Mouse (Mus musculus) liver, embryonic 11.5 days (tissue): ENCODE results near the gene Atg4a-ps. TPM values are rescaled to one million over a fixed set of nuclear protein-coding genes. Genes with fewer than 3 reads are reported as not detected.

Experiments
- ATAC-seq: fragments of 200-750 bp; cut with Nextera tagmentation; replicated peaks from 2 replicates; pipeline ENCODE4 v1.8.0; 2017; ENCODE audit warnings: moderate number of reproducible peaks, mild to moderate bottlenecking, moderate TSS enrichment, moderate library complexity; ENCODE audit not compliant: low FRiP score
- DNase-seq: peaks from one replicate; pipeline ENCODE4 v3.0.0-alpha.2; 2017; ENCODE audit warnings: low spot score
- H3K27ac ChIP-seq: fragments of 300-500 bp; sonication (generic); 2 replicates; pipeline ENCODE4 v1.5.1; 2014; ENCODE audit warnings: mild to moderate bottlenecking, low read depth, low read length, control low read depth
- H3K27me3 ChIP-seq: fragments of 300-500 bp; sonication (generic); replicated peaks from 2 replicates; pipeline ENCODE4 v1.6.1; 2014; ENCODE audit warnings: low read length, mixed read lengths; ENCODE audit not compliant: control insufficient read depth, insufficient read depth
- H3K36me3 ChIP-seq: fragments of 300-500 bp; sonication (generic); 2 replicates; pipeline ENCODE4 v1.6.1; 2014; ENCODE audit warnings: mild to moderate bottlenecking, low read length, moderate library complexity, mixed read lengths; ENCODE audit not compliant: control insufficient read depth, insufficient read depth
- H3K4me1 ChIP-seq: fragments of 300-500 bp; sonication (generic); replicated peaks from 2 replicates; pipeline ENCODE4 v1.6.1; 2014; ENCODE audit warnings: low read length, mixed read lengths; ENCODE audit not compliant: control insufficient read depth, insufficient read depth
- H3K4me2 ChIP-seq: fragments of 300-500 bp; sonication (generic); 2 replicates; pipeline ENCODE4 v1.6.1; 2014; ENCODE audit warnings: mild to moderate bottlenecking, control low read depth, moderate library complexity
- H3K4me3 ChIP-seq: fragments of 300-500 bp; sonication (generic); 2 replicates; pipeline ENCODE4 v1.5.1; 2014; ENCODE audit warnings: low read depth, low read length, control low read depth
- H3K9ac ChIP-seq: fragments of 300-500 bp; sonication (generic); 2 replicates; pipeline ENCODE4 v1.6.1; 2014; ENCODE audit warnings: low read depth, low read length, control low read depth
- H3K9me3 ChIP-seq: fragments of 300-500 bp; sonication (generic); 2 replicates; pipeline ENCODE4 v1.6.1; 2016; ENCODE audit warnings: low read length, inconsistent platforms, mixed read lengths; ENCODE audit not compliant: control insufficient read depth
- WGBS: fragments of 180-500 bp; shearing (Covaris S2); extraction: QIAGEN DNeasy Blood & Tissue Kit; methylation state at CpG from one replicate; pipeline ENCODE4 v1.1.7; 2014; 5-methylcytosine and 5-hydroxymethylcytosine counted together
- microRNA-seq: library from miRNA; unstranded; fragments of <30 nt; microRNA quantifications from one replicate; pipeline ENCODE4, GENCODE M21; 2017; ENCODE audit warnings: borderline number of aligned reads
- polyA plus RNA-seq: library from polyadenylated mRNA; unstranded; fragments of >200 nt; fragmentation: Nextera tagmentation; extraction: Ambion mirVana; gene quantifications from 2 replicates; pipeline ENCODE4 v1.2.1, GENCODE M21; 2014

The Atg4a-ps gene
- polyA plus RNA-seq, 1 experiment from 2014 or later, result 0.08 TPM

DNA sequence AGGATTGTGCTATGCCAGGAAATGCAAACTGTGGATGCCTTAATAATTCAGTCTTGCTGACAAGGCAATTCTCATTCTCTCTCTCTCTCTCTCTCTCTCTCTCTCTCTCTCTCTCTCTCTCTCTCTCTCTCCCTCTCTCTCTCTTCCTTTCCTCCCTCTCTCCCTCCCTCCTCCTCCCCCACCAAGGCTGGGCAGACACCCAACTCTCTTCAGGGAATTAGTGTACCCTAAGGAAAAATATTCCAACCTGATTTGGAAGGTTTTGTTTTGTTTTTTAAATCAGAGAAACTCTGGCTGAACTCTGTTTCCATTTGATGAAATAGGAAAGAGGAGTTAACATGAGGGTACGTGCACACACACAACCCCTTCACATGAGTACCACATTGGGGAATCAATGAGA, 44.3 kb downstream of the Atg4a-ps start:
- no peaks in the 10 kb centered on the region for H3K4me1 ChIP-seq
- no peak for ATAC-seq
- no peaks in the 10 kb centered on the region for H3K36me3 ChIP-seq
- no peak overlapping the region for H3K27ac ChIP-seq
- 88% methylated on average over 1 of the region's 1 CpGs for WGBS
- H3K9me3 ChIP-seq, result no peaks in the 10 kb centered on the region
- H3K4me2 ChIP-seq, result no peak overlapping the region
- DNase-seq, result no peak
- no peak overlapping the region for H3K9ac ChIP-seq
- H3K4me3 ChIP-seq, result no peak overlapping the region
- H3K27me3 ChIP-seq, result no peaks in the 10 kb centered on the region

DNA sequence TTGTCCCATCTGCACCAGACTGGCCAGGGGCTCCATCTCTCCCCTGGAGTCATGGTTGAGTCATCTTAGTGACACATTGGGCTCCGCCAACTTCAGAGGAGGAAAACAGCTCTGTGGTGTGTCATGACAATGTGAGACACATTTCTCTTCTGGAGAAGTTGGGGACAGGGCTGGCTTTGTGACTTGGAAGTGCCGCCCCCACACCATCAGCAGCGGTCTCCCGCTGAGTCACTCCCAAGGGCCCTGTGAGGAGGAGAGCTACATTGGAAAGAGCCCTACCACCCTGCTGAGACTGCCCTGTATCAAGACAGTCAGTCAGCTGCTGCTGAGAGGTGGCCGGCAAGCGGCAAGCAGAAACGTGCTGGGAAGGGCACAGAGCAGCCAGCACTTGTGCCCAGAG, 44.9 kb downstream of the Atg4a-ps start:
- H3K27ac ChIP-seq, result no peak overlapping the region
- WGBS, result 53% methylated on average over 7 of the region's 7 CpGs
- ATAC-seq, result no peak

DNA sequence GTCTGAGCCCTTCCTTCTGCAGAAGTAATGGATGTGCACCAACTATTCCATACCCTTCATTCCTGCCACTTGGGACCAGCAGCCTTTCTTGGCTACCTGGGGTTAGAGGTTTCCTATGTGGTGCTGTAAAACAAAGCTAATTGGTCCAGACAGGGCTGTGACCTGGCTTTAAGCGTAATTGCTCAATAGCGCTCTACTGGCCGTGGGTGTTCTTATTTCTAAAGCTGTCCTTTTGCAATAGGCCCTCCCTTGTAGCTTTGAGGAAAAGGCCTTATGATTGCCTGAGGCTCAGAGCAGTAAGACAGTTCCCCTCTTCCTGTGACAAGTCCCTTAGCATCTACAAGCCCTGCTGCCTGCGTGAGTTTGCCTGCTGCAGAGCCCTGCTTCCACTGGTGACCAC, 48.3 kb downstream of the Atg4a-ps start:
- Histone ChIP-seq H3K27ac (no peak overlapping the region), H3K4me2 (no peak overlapping the region), H3K36me3 (no peaks in the 10 kb centered on the region), H3K4me3 (no peak overlapping the region), H3K9me3 (no peaks in the 10 kb centered on the region), H3K9ac (no peak overlapping the region), H3K4me1 (no peaks in the 10 kb centered on the region), H3K27me3 (no peaks in the 10 kb centered on the region)
- ATAC-seq (no peak), DNase-seq (no peak)
- WGBS, result 78% methylated on average over 4 of the region's 4 CpGs

More for the DNA sequence above, 44.9 kb downstream of the Atg4a-ps start:
- H3K4me3 ChIP-seq, result no peak overlapping the region
- H3K9ac ChIP-seq, result no peak overlapping the region
- no peaks in the 10 kb centered on the region for H3K4me1 ChIP-seq
- no peak for DNase-seq
- H3K27me3 ChIP-seq, result no peaks in the 10 kb centered on the region
- H3K9me3 ChIP-seq, result no peaks in the 10 kb centered on the region
- H3K4me2 ChIP-seq, result no peak overlapping the region
- no peaks in the 10 kb centered on the region for H3K36me3 ChIP-seq

DNA sequence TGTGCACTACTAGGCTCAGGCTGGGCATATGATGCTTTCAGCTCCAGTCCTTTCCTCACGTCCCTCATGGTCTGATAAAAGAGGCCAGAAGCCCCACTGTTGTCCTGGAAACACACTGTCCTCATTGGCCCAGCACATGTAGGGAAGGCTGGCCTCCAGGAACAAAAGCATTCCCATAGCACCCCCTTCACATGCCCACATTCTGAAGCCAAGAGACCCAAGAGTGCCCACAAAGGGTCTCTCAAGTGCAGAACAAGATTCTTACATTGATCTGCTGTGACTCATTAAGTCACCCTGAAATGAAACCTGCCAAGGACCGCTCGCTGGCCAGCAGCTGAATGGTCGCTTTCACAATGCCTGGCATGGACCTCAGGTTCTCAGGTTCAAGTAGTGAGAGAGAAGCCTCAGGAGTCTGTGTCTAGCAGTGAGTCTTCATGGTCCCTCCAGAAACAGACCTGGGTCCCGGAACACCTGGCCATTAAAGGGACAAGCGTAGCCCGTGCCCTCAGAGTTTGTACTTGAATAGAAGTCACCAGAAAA, 50.5 kb downstream of the Atg4a-ps start:
- H3K27me3 ChIP-seq, result no peaks in the 10 kb centered on the region
- no peak overlapping the region for H3K4me3 ChIP-seq
- no peaks in the 10 kb centered on the region for H3K36me3 ChIP-seq
- H3K4me1 ChIP-seq, result no peaks in the 10 kb centered on the region
- WGBS, result 79% methylated on average over 7 of the region's 7 CpGs
- H3K4me2 ChIP-seq, result no peak overlapping the region
- ATAC-seq, result no peak
- no peaks in the 10 kb centered on the region for H3K9me3 ChIP-seq
- no peak overlapping the region for H3K27ac ChIP-seq
- H3K9ac ChIP-seq, result no peak overlapping the region
- no peak for DNase-seq

Small RNAs within 50 kb of the gene (microRNA-seq; reads per million reads assigned to microRNA genes)
- gene Gm25325, result not detected

Other genes starting within 250 kb of the Atg4a-ps start
- 0.32 and 0.52 TPM in 2 replicates for gene Syt6, start 70.8 kb downstream of the Atg4a-ps start, polyA plus RNA-seq
- gene Olfml3, start 91.9 kb upstream of the Atg4a-ps start, polyA plus RNA-seq, result 7.8 and 8.5 TPM in 2 replicates
- gene Gm10964, start 93.3 kb upstream of the Atg4a-ps start, polyA plus RNA-seq, result not detected in 2 replicates
- 15.5 and 15.7 TPM in 2 replicates for gene Hipk1, start 145.5 kb upstream of the Atg4a-ps start, polyA plus RNA-seq
- 35.1 and 36.8 TPM in 2 replicates for gene Dclre1b, start 163.4 kb upstream of the Atg4a-ps start, polyA plus RNA-seq
- gene Ap4b1, start 163.5 kb upstream of the Atg4a-ps start, polyA plus RNA-seq, result 20.8 and 23.9 TPM in 2 replicates
- 0.75 TPM in 1 of 2 replicates, not detected in the other for gene Gm43064, start 163.5 kb upstream of the Atg4a-ps start, polyA plus RNA-seq
- 0.63 and 1.2 TPM in 2 replicates for gene Bcl2l15, start 186.5 kb upstream of the Atg4a-ps start, polyA plus RNA-seq
- gene Ptpn22, start 213.7 kb upstream of the Atg4a-ps start, polyA plus RNA-seq, result 0.96 and 1.7 TPM in 2 replicates